Mouse (Mus musculus): ENCODE results near the gene Taldo1. TPM values are rescaled to one million over a fixed set of nuclear protein-coding genes. Genes with fewer than 3 reads are reported as not detected.

Taldo1 gene
- polyA plus RNA-seq, 1 experiment, result 252 TPM

GRCm38 (mm10) chr7:141373611-141374010 lies 18.4 kb upstream of the Taldo1 start:
- Histone ChIP-seq H3K27me3 (ENCODE audit: control insufficient read depth, insufficient read depth, insufficient read length) (no peaks in the 10 kb centered on the region), H3K79me2 (ENCODE audit: control insufficient read depth, insufficient read depth) (no peaks in the 10 kb centered on the region), H3K79me3 (ENCODE audit: low read depth) (no peaks in the 10 kb centered on the region), H3ac (ENCODE audit: control insufficient read depth, insufficient read length, low read depth) (no peak overlapping the region), H3K36me3 (ENCODE audit: control insufficient read depth, insufficient read depth) (no peaks in the 10 kb centered on the region), H3K4me3 (ENCODE audit: insufficient read depth, poor library complexity, severe bottlenecking) (no peak overlapping the region)
- TF ChIP-seq CTCF (IDR thresholded peaks at IDR 0.05; ENCODE audit: control insufficient read depth, insufficient read depth, insufficient read length) (no peak), USF1 (IDR thresholded peaks at IDR 0.05; ENCODE audit: low read depth) (no peak), MYOG (IDR thresholded peaks at IDR 0.05; ENCODE audit: control insufficient read depth, extremely low read depth, insufficient read length) (no peak), MAX (IDR thresholded peaks at IDR 0.05) (no peak), CEBPB (IDR thresholded peaks at IDR 0.05; ENCODE audit: low read depth) (no peak), MYOD1 (IDR thresholded peaks at IDR 0.05; ENCODE audit: control insufficient read depth, insufficient read length, low read depth) (no peak), FOSL1 (IDR thresholded peaks at IDR 0.05; ENCODE audit: insufficient read depth, low read length, poor library complexity, severe bottlenecking) (no peak)

- Histone ChIP-seq H3K79me2 (ENCODE audit: control insufficient read depth, insufficient read depth) (no peaks in the 10 kb centered on the region), H3ac (ENCODE audit: control insufficient read depth, insufficient read length, low read depth) (no peak overlapping the region), H3K79me3 (ENCODE audit: low read depth) (no peaks in the 10 kb centered on the region), H3K36me3 (ENCODE audit: control insufficient read depth, insufficient read depth) (no peaks in the 10 kb centered on the region), H3K27me3 (ENCODE audit: control insufficient read depth, insufficient read depth, insufficient read length) (no peaks in the 10 kb centered on the region), H3K4me3 (ENCODE audit: insufficient read depth, poor library complexity, severe bottlenecking) (no peak overlapping the region)
- no peak for TF ChIP-seq MAX (IDR thresholded peaks at IDR 0.05)
- no peak for TF ChIP-seq MYOD1 (IDR thresholded peaks at IDR 0.05; ENCODE audit: control insufficient read depth, insufficient read length, low read depth)
- TF ChIP-seq CTCF (IDR thresholded peaks at IDR 0.05; ENCODE audit: control insufficient read depth, insufficient read depth, insufficient read length), result no peak
- TF ChIP-seq CEBPB (IDR thresholded peaks at IDR 0.05; ENCODE audit: low read depth), result no peak
- TF ChIP-seq MYOG (IDR thresholded peaks at IDR 0.05; ENCODE audit: control insufficient read depth, extremely low read depth, insufficient read length), result no peak
- no peak for TF ChIP-seq USF1 (IDR thresholded peaks at IDR 0.05; ENCODE audit: low read depth)
- no peak for TF ChIP-seq FOSL1 (IDR thresholded peaks at IDR 0.05; ENCODE audit: insufficient read depth, low read length, poor library complexity, severe bottlenecking)
Observed at GRCm38 (mm10) chr7:141374399-141374798, 17.6 kb upstream of the Taldo1 start.

GRCm38 (mm10) chr7:141379584-141379983 lies 12.4 kb upstream of the Taldo1 start:
- no peak overlapping the region for H3K4me3 ChIP-seq (ENCODE audit: insufficient read depth, poor library complexity, severe bottlenecking)
- H3K27me3 ChIP-seq (ENCODE audit: control insufficient read depth, insufficient read depth, insufficient read length), result peaks cover 15% of the 10 kb centered on the region
- no peak for TF ChIP-seq MYOD1 (IDR thresholded peaks at IDR 0.05; ENCODE audit: control insufficient read depth, insufficient read length, low read depth)
- no peak overlapping the region for H3ac ChIP-seq (ENCODE audit: control insufficient read depth, insufficient read length, low read depth)
- no peaks in the 10 kb centered on the region for H3K36me3 ChIP-seq (ENCODE audit: control insufficient read depth, insufficient read depth)
- no peaks in the 10 kb centered on the region for H3K79me3 ChIP-seq (ENCODE audit: low read depth)
- H3K79me2 ChIP-seq (ENCODE audit: control insufficient read depth, insufficient read depth), result no peaks in the 10 kb centered on the region

GRCm38 (mm10) chr7:141381068-141381835 lies 10.7 kb upstream of the Taldo1 start:
- Histone ChIP-seq H3K4me3 (ENCODE audit: insufficient read depth, poor library complexity, severe bottlenecking) (no peak overlapping the region), H3K79me2 (ENCODE audit: control insufficient read depth, insufficient read depth) (no peaks in the 10 kb centered on the region), H3ac (ENCODE audit: control insufficient read depth, insufficient read length, low read depth) (no peak overlapping the region), H3K79me3 (ENCODE audit: low read depth) (no peaks in the 10 kb centered on the region), H3K36me3 (ENCODE audit: control insufficient read depth, insufficient read depth) (no peaks in the 10 kb centered on the region), H3K27me3 (ENCODE audit: control insufficient read depth, insufficient read depth, insufficient read length) (peaks cover 16% of the 10 kb centered on the region)
- TF ChIP-seq MYOD1 (IDR thresholded peaks at IDR 0.05; ENCODE audit: control insufficient read depth, insufficient read length, low read depth) (no peak), MYOG (IDR thresholded peaks at IDR 0.05; ENCODE audit: control insufficient read depth, extremely low read depth, insufficient read length) (no peak), CEBPB (IDR thresholded peaks at IDR 0.05; ENCODE audit: low read depth) (no peak), FOSL1 (IDR thresholded peaks at IDR 0.05; ENCODE audit: insufficient read depth, low read length, poor library complexity, severe bottlenecking) (no peak), USF1 (IDR thresholded peaks at IDR 0.05; ENCODE audit: low read depth) (no peak), MAX (IDR thresholded peaks at IDR 0.05) (no peak), CTCF (IDR thresholded peaks at IDR 0.05; ENCODE audit: control insufficient read depth, insufficient read depth, insufficient read length) (no peak)

GRCm38 (mm10) chr7:141387807-141388486 lies 4.1 kb upstream of the Taldo1 start:
- Histone ChIP-seq H3K36me3 (ENCODE audit: control insufficient read depth, insufficient read depth) (no peaks in the 10 kb centered on the region), H3K27me3 (ENCODE audit: control insufficient read depth, insufficient read depth, insufficient read length) (peaks cover 8% of the 10 kb centered on the region), H3K79me2 (ENCODE audit: control insufficient read depth, insufficient read depth) (peaks cover 7% of the 10 kb centered on the region), H3K4me3 (ENCODE audit: insufficient read depth, poor library complexity, severe bottlenecking) (no peak overlapping the region), H3ac (ENCODE audit: control insufficient read depth, insufficient read length, low read depth) (no peak overlapping the region), H3K79me3 (ENCODE audit: low read depth) (peaks cover 7% of the 10 kb centered on the region)
- TF ChIP-seq MYOD1 (IDR thresholded peaks at IDR 0.05; ENCODE audit: control insufficient read depth, insufficient read length, low read depth) (no peak), MAX (IDR thresholded peaks at IDR 0.05) (no peak), CEBPB (IDR thresholded peaks at IDR 0.05; ENCODE audit: low read depth) (no peak), MYOG (IDR thresholded peaks at IDR 0.05; ENCODE audit: control insufficient read depth, extremely low read depth, insufficient read length) (no peak), USF1 (IDR thresholded peaks at IDR 0.05; ENCODE audit: low read depth) (no peak), CTCF (IDR thresholded peaks at IDR 0.05; ENCODE audit: control insufficient read depth, insufficient read depth, insufficient read length) (no peak), FOSL1 (IDR thresholded peaks at IDR 0.05; ENCODE audit: insufficient read depth, low read length, poor library complexity, severe bottlenecking) (no peak)
